Mouse (Mus musculus) erythroblast, adult 5-6 weeks (primary cell): ENCODE measurements around the gene Cd93. TPM values are rescaled to one million over a fixed set of nuclear protein-coding genes. Genes with fewer than 3 reads are reported as not detected.

ENCODE experiments used
- total RNA-seq, 2 experiments: library from RNA; stranded (forward) in 1 of 2; stranded (reverse) in 1 of 2; fragments of 150-400 nt in 1 of 2; fragments of 200-764, 138-1000 nt in 1 of 2; gene quantifications; 2 replicates each; pipeline versions ENCODE4 v1.2.3 to v1.2.4; 2015 to 2017; ENCODE audit warnings: low replicate concordance in 2 of 2

The Cd93 gene
- total RNA-seq, 2 experiments from 2014 or later, result 8.8 to 9.4 TPM

Other genes with a start within 250 kb of the Cd93 start
- gene Sstr4, start 48.2 kb downstream of the Cd93 start, total RNA-seq (2015; ENCODE audit: low replicate concordance), result not detected in 2 replicates
- gene Sstr4, start 48.2 kb downstream of the Cd93 start, total RNA-seq (2017; ENCODE audit: low replicate concordance), result 0.77 TPM in 1 of 2 replicates, not detected in the other
- 2.3 and 3.1 TPM in 2 replicates for gene Thbd, start 35.4 kb downstream of the Cd93 start, total RNA-seq (2015; ENCODE audit: low replicate concordance)
- 2.9 and 4.7 TPM in 2 replicates for gene Thbd, start 35.4 kb downstream of the Cd93 start, total RNA-seq (2017; ENCODE audit: low replicate concordance)
- gene Nxt1, start 229.0 kb upstream of the Cd93 start, total RNA-seq (2015; ENCODE audit: low replicate concordance), result 10.7 and 19.6 TPM in 2 replicates
- 9.6 and 23.8 TPM in 2 replicates for gene Nxt1, start 229.0 kb upstream of the Cd93 start, total RNA-seq (2017; ENCODE audit: low replicate concordance)
- 3.1 and 5.6 TPM in 2 replicates for gene Gzf1, start 237.5 kb upstream of the Cd93 start, total RNA-seq (2015; ENCODE audit: low replicate concordance)
- gene Gzf1, start 237.5 kb upstream of the Cd93 start, total RNA-seq (2017; ENCODE audit: low replicate concordance), result 4.5 and 5.3 TPM in 2 replicates